Mouse (Mus musculus) small intestine, adult 2 months (tissue): ENCODE data around the gene Sun1. TPM values are rescaled to one million over a fixed set of nuclear protein-coding genes. Genes with fewer than 3 reads are reported as not detected.

Experiments
- H3K27ac ChIP-seq: fragments of 200-500 bp; 2 replicates; pipeline ENCODE4 v1.5.1; 2012; ENCODE audit warnings: low read depth, low read length, control low read depth, inconsistent platforms; ENCODE audit not compliant: insufficient read depth
- H3K27me3 ChIP-seq: fragments of 200-500 bp; 2 replicates; pipeline ENCODE4 v1.6.1; 2012; ENCODE audit warnings: mild to moderate bottlenecking, moderate library complexity, low read length, inconsistent platforms; ENCODE audit not compliant: control insufficient read depth, insufficient read depth
- H3K36me3 ChIP-seq: fragments of 200-500 bp; 2 replicates; pipeline ENCODE4 v1.6.1; 2012; ENCODE audit warnings: mild to moderate bottlenecking, low read length, control low read depth, inconsistent platforms; ENCODE audit not compliant: control insufficient read depth, insufficient read depth
- H3K4me1 ChIP-seq: fragments of 200-500 bp; 2 replicates; pipeline ENCODE4 v1.6.1; 2012; ENCODE audit warnings: low read length, inconsistent platforms, mixed read lengths; ENCODE audit not compliant: control insufficient read depth, insufficient read depth, insufficient read length
- H3K4me3 ChIP-seq: fragments of 200-500 bp; 2 replicates; pipeline ENCODE4 v1.5.1; 2012; ENCODE audit warnings: low read depth, mild to moderate bottlenecking, control low read depth, inconsistent platforms, low read length, moderate library complexity
- CTCF ChIP-seq: fragments of 200-500 bp; IDR thresholded peaks from 2 replicates; pipeline ENCODE4 v1.5.1; 2012; ENCODE audit warnings: low read depth, mild to moderate bottlenecking, control low read depth, inconsistent platforms, low read length, moderate library complexity, mixed read lengths; ENCODE audit not compliant: insufficient replicate concordance, insufficient read length; ENCODE audit errors: extremely low read depth
- POLR2A ChIP-seq: fragments of 200-500 bp; IDR thresholded peaks from 2 replicates; pipeline ENCODE4 v1.6.1; 2012; ENCODE audit warnings: low read depth, mild to moderate bottlenecking, control low read depth, inconsistent platforms, low read length, moderate library complexity
- WGBS: fragments of 180-500 bp; shearing (Covaris S2); methylation state at CpG from one replicate; pipeline ENCODE4 v1.1.7; 2018; 5-methylcytosine and 5-hydroxymethylcytosine counted together
- polyA plus RNA-seq: library from polyadenylated mRNA; depleted of rRNA; stranded (reverse); fragments of >200 nt; gene quantifications from 2 replicates; pipeline ENCODE4 v1.2.3, GENCODE M21; 2012

Sun1 gene
- polyA plus RNA-seq, 1 experiment = 27.5 TPM

GRCm38 (mm10) chr5:139208183-139208582 lies 7.7 kb downstream of the Sun1 start:
- H3K27me3 ChIP-seq = no peaks in the 10 kb centered on the region
- TF ChIP-seq POLR2A (no peak), CTCF (no peak)
- no peaks in the 10 kb centered on the region; the same call in 1 of the 2 replicates for H3K36me3 ChIP-seq
- no peak overlapping the region for H3K27ac ChIP-seq
- no peak overlapping the region for H3K4me3 ChIP-seq
- H3K4me1 ChIP-seq = peaks cover 45% of the 10 kb centered on the region

- Histone ChIP-seq H3K4me3 (no peak overlapping the region), H3K36me3 (no peaks in the 10 kb centered on the region; the same call in 1 of the 2 replicates), H3K27me3 (no peaks in the 10 kb centered on the region), H3K4me1 (peaks cover 36% of the 10 kb centered on the region), H3K27ac (peak overlapping the region; percentile 48)
- WGBS = 81% methylated on average over 10 of the region's 10 CpGs
- peak; percentile 69; the same call in 1 of the 2 replicates for TF ChIP-seq CTCF
- no peak for TF ChIP-seq POLR2A
Observed at GRCm38 (mm10) chr5:139208871-139209684, 8.6 kb downstream of the Sun1 start.

DNA sequence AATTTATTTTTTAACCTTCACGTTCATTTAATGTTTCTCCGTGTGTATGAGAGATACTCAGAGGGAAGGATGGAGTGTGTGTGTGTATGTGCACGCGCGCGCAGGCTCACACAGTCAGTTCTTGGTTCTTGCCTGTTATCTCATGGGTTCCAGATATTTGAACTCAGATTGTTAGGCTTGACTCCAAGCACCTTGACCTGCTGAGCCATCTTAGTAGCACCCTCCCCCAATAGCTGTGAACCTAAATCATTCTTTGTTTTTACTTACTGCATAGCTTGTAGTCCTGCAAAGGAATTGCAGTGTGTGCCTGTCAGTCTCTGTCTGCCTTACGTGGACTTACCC lies 9.2 kb downstream of the Sun1 start:
- 44% methylated on average over 7 of the region's 7 CpGs for WGBS
- H3K4me3 ChIP-seq = no peak overlapping the region
- peaks cover 34% of the 10 kb centered on the region for H3K4me1 ChIP-seq
- H3K27ac ChIP-seq = peak overlapping the region; percentile 48
- H3K36me3 ChIP-seq = peaks cover under 1% of the 10 kb centered on the region
- no peaks in the 10 kb centered on the region for H3K27me3 ChIP-seq
- TF ChIP-seq CTCF (no peak), POLR2A (no peak)

DNA sequence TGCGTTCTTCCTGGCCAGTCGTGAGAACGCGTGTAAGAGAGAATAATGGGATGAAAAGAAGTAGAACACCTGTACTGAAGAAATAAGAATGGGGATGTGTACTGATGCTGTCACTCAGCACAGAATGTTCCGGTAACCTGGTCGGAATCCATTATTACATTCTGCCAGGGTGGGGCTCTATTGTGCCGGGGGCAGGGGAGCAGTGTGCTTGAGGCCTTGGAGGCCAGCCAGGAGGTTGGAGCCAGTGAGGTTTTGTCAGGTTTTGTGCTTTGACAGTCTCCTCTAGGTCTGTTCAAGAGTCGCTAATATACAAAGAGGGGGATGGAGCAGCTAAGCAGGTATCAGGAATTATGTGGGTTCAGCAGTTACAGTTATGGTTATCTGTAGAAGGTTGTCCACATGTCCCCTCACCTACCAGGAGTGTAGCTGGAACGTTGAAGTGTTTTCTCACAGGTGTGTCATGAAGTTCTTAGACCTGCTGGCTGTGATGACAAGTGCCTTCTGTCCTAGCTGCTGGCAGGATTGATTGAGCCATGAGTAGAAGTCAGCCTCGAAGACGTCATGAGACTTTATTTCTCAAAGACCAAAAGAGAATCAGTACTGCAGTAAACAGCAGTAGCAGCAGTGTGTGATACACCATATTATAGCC lies 11.4 kb downstream of the Sun1 start:
- Histone ChIP-seq H3K4me1 (peaks cover 26% of the 10 kb centered on the region; the same call in 1 of the 2 replicates), H3K4me3 (no peak overlapping the region; the same call in 1 of the 2 replicates), H3K27ac (no peak overlapping the region), H3K27me3 (no peaks in the 10 kb centered on the region), H3K36me3 (peaks cover 14% of the 10 kb centered on the region)
- TF ChIP-seq POLR2A (no peak), CTCF (no peak)
- 66% methylated on average over 11 of the region's 11 CpGs for WGBS

- Histone ChIP-seq H3K27me3 (no peaks in the 10 kb centered on the region), H3K4me3 (no peak overlapping the region), H3K27ac (no peak overlapping the region), H3K36me3 (peaks cover 14% of the 10 kb centered on the region), H3K4me1 (peaks cover 13% of the 10 kb centered on the region; the same call in 1 of the 2 replicates)
- TF ChIP-seq POLR2A (no peak), CTCF (no peak)
Observed at GRCm38 (mm10) chr5:139214298-139214697, 13.9 kb downstream of the Sun1 start.

DNA sequence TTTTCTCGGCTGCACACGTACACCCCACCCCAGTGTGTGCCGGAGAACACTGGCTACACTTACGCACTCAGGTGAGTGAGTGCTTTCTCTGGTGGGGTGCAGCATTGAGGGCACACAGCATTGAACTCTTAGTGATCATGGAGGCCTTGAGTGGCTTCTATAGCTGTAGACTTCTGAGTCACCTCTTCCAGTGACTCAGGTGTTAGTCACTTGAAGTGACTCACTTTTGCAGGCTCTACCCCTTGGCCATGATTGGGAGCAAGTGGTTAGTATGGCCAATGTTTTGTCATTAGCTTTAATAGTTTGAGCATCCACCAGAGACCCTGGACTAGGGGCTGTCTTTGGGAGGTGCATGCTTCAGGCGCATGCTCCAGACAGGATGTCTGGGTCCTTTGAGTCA lies 14.7 kb downstream of the Sun1 start:
- Histone ChIP-seq H3K36me3 (peaks cover 15% of the 10 kb centered on the region), H3K4me3 (no peak overlapping the region), H3K4me1 (peaks cover 9% of the 10 kb centered on the region; the same call in 1 of the 2 replicates), H3K27ac (peak overlapping the region; percentile 46; the same call in 1 of the 2 replicates), H3K27me3 (no peaks in the 10 kb centered on the region)
- TF ChIP-seq POLR2A (no peak), CTCF (no peak)
- 97% methylated on average over 5 of the region's 5 CpGs for whole genome bisulfite sequencing

- H3K27me3 ChIP-seq = no peaks in the 10 kb centered on the region
- H3K36me3 ChIP-seq = peaks cover 20% of the 10 kb centered on the region
- 84% methylated on average over 2 of the region's 2 CpGs for WGBS
- H3K4me3 ChIP-seq = no peak overlapping the region
- peaks cover 6% of the 10 kb centered on the region; the same call in 1 of the 2 replicates for H3K4me1 ChIP-seq
- H3K27ac ChIP-seq = no peak overlapping the region
- TF ChIP-seq CTCF = no peak
- TF ChIP-seq POLR2A = no peak
Observed at GRCm38 (mm10) chr5:139216121-139216520, 15.7 kb downstream of the Sun1 start.
